Mouse (Mus musculus) lung, postnatal 0 days (tissue): ENCODE results near the gene Slc15a5. TPM values are rescaled to one million over a fixed set of nuclear protein-coding genes. Genes with fewer than 3 reads are reported as not detected.

ENCODE experiments used
- ATAC-seq: fragments of 200-750 bp; cut with Nextera tagmentation; 2 replicates; pipeline ENCODE4 v1.8.0; 2017; ENCODE audit warnings: moderate library complexity
- DNase-seq: peaks from one replicate; pipeline ENCODE4 v3.0.0-alpha.2; 2016; ENCODE audit warnings: low spot score
- H3K27ac ChIP-seq: fragments of 300-500 bp; sonication (generic); 2 replicates; pipeline ENCODE4 v1.5.1; 2014; ENCODE audit warnings: antibody characterized with exemption, mild to moderate bottlenecking, low read length, mixed read lengths
- H3K27me3 ChIP-seq: fragments of 300-500 bp; sonication (generic); replicated peaks from 2 replicates; pipeline ENCODE4 v1.6.1; 2014; ENCODE audit warnings: low read length, mixed read lengths; ENCODE audit not compliant: insufficient read depth
- H3K36me3 ChIP-seq: fragments of 300-500 bp; sonication (generic); 2 replicates; pipeline ENCODE4 v1.6.1; 2014; ENCODE audit warnings: low read length, mixed read lengths; ENCODE audit not compliant: insufficient read depth
- H3K4me1 ChIP-seq: fragments of 300-500 bp; sonication (generic); 2 replicates; pipeline ENCODE4 v1.6.1; 2014; ENCODE audit warnings: antibody characterized with exemption, low read depth, low read length, mixed read lengths; ENCODE audit not compliant: insufficient read depth
- H3K4me2 ChIP-seq: fragments of 300-500 bp; sonication (generic); replicated peaks from 2 replicates; pipeline ENCODE4 v1.6.1; 2014; ENCODE audit warnings: low read depth, mild to moderate bottlenecking, low read length, moderate library complexity, mixed read lengths
- H3K4me3 ChIP-seq: fragments of 300-500 bp; sonication (generic); 2 replicates; pipeline ENCODE4 v1.5.1; 2014; ENCODE audit warnings: low read depth, low read length
- H3K9ac ChIP-seq: fragments of 300-500 bp; sonication (generic); replicated peaks from 2 replicates; pipeline ENCODE4 v1.6.1; 2014; ENCODE audit warnings: low read depth, mild to moderate bottlenecking
- H3K9me3 ChIP-seq: fragments of 300-500 bp; sonication (generic); 2 replicates; pipeline ENCODE4 v1.6.1; 2016; ENCODE audit warnings: low read length, mixed read lengths
- CTCF ChIP-seq: IDR thresholded peaks from 2 replicates; pipeline ENCODE4 v1.5.1; 2016; ENCODE audit warnings: antibody characterized with exemption, mild to moderate bottlenecking
- EP300 ChIP-seq: IDR thresholded peaks from 2 replicates; pipeline ENCODE4 v1.6.1; 2016; ENCODE audit warnings: antibody characterized with exemption, mild to moderate bottlenecking, control low read depth
- WGBS: fragments of 180-500 bp; shearing (Covaris S2); extraction: QIAGEN DNeasy Blood & Tissue Kit; methylation state at CpG from one replicate; pipeline ENCODE4 v1.1.7; 2014; 5-methylcytosine and 5-hydroxymethylcytosine counted together
- polyA plus RNA-seq: library from polyadenylated mRNA; unstranded; fragments of >200 nt; fragmentation: Nextera tagmentation; extraction: Ambion mirVana; gene quantifications from 2 replicates; pipeline ENCODE4 v1.2.1, GENCODE M21; 2015

The Slc15a5 gene
- polyA plus RNA-seq, 1 experiment from 2014 or later, result not detected

- DNase-seq (no peak), ATAC-seq (no peak)
- H3K4me1 ChIP-seq, result no peaks in the 10 kb centered on the region
- TF ChIP-seq CTCF, result no peak
- TF ChIP-seq EP300, result no peak
- no peaks in the 10 kb centered on the region for H3K27me3 ChIP-seq
- no peak overlapping the region for H3K4me3 ChIP-seq
- no peak overlapping the region for H3K4me2 ChIP-seq
- H3K36me3 ChIP-seq, result no peaks in the 10 kb centered on the region
- H3K9ac ChIP-seq, result no peak overlapping the region
- WGBS, result 42% methylated on average over 4 of the region's 4 CpGs
- H3K27ac ChIP-seq, result no peak overlapping the region
- H3K9me3 ChIP-seq, result no peaks in the 10 kb centered on the region
These were observed 116.9 kb downstream of the Slc15a5 start for GRCm38 (mm10) chr6:137962836-137963235.

DNA sequence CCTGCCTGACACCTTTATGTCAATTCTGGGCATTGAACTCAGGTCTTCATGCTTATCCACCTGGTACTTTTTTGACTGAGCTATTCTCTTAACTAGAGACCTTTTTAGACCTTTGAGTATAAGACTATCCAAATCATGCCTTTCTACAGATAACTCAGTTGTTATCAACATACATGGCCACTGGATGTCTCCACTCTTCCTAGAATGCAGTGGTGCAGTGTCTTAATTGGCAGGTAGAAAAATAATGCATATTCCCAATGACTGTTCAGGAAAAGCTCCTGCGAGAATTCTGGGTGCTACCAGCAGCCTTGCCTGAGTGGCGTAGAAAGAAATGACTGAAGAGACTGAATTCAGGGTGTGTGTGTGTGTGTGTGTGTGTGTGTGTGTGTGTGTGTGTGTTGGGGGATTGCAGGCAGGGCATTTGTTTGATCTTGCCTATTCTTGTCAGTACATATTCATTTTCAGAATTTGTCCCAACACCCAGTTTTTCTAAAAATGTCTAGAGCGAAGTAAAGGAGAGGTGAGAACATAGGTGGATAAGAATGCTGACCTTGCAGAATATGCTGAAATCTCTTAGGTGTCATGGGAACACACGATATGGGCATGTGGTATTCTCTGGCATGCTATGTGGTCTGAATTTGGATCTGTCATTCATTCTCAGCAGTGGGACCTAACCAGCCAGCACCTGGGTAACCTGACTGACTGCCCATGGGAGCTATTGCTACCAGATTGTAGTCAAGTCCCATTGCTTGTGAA is 119.5 kb downstream of the Slc15a5 start:
- Histone ChIP-seq H3K27ac (no peak overlapping the region), H3K4me2 (no peak overlapping the region), H3K9ac (no peak overlapping the region), H3K36me3 (no peaks in the 10 kb centered on the region), H3K4me1 (no peaks in the 10 kb centered on the region), H3K27me3 (no peaks in the 10 kb centered on the region), H3K4me3 (no peak overlapping the region), H3K9me3 (no peaks in the 10 kb centered on the region)
- no peak for TF ChIP-seq EP300
- TF ChIP-seq CTCF, result 0 out of 2 replicates have a peak, but pooled peaks have one; percentile 12
- 82% methylated on average over 4 of the region's 4 CpGs for WGBS
- ATAC-seq (no peak), DNase-seq (no peak)

GRCm38 (mm10) chr6:137957630-137958029 is 122.1 kb downstream of the Slc15a5 start:
- Histone ChIP-seq H3K36me3 (no peaks in the 10 kb centered on the region), H3K27ac (no peak overlapping the region), H3K4me1 (no peaks in the 10 kb centered on the region), H3K9me3 (no peaks in the 10 kb centered on the region), H3K4me2 (no peak overlapping the region), H3K27me3 (no peaks in the 10 kb centered on the region), H3K4me3 (no peak overlapping the region), H3K9ac (no peak overlapping the region)
- WGBS, result 78% methylated on average over 6 of the region's 6 CpGs
- ATAC-seq, result no peak
- DNase-seq, result no peak
- TF ChIP-seq EP300 (no peak), CTCF (no peak)

DNA sequence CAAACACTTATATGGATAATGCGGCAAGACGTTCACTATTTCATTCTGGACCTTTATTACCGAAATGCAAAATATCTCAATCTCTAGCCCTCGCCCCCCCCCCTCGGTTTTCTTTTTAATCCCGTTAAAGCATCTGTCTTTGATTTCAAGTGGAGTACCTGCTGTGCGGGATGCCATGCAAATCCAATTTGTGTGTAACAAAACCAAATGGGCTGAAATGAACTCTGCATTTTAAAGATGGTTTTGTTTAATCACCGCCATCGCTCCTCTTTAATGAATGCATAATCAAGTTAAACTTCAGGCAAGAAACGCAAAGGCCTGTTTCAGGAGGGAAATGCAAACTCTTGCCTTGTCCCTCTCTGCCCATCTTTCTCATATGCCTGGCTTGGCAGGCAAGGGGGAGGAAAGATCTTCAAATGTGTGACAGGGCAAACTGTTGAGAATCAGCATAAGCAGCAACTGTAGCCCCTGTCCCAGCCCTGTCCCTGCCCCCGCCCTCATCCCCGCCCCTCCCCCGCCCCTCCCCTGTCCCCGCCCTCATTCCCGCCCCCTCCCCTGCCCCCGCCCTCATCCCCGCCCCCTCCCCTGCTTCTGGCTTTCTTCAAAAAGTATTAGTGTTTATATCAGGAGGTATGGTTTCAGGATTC is 122.8 kb downstream of the Slc15a5 start:
- TF ChIP-seq EP300 (no peak), CTCF (no peak)
- Histone ChIP-seq H3K4me2 (no peak overlapping the region), H3K27me3 (no peaks in the 10 kb centered on the region), H3K4me3 (no peak overlapping the region), H3K36me3 (no peaks in the 10 kb centered on the region), H3K9ac (no peak overlapping the region), H3K27ac (no peak overlapping the region), H3K4me1 (no peaks in the 10 kb centered on the region), H3K9me3 (no peaks in the 10 kb centered on the region)
- no peak for ATAC-seq
- 68% methylated on average over 10 of the region's 17 CpGs for whole genome bisulfite sequencing
- DNase-seq, result no peak

DNA sequence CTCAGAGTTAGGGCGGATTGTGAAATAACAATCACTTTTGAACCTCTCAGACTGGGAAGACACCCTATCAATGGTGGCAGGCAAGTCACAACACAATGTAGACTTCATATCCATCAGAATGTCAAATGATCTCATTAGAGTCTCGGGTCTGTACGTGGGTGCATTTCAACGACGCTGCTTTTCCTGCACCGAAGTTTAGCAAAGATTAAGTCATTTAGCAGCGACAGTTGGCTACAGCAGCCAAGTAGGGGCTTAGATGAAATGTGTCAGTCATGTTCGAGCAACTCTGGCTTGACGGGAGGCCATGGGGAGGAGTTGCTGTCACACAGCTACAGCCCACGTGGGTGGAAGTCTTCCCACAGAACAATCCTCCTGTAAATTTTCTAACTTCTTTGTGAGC is 133.2 kb downstream of the Slc15a5 start:
- Histone ChIP-seq H3K4me1 (no peaks in the 10 kb centered on the region), H3K4me3 (no peak overlapping the region), H3K27me3 (no peaks in the 10 kb centered on the region), H3K9ac (no peak overlapping the region), H3K4me2 (no peak overlapping the region), H3K27ac (no peak overlapping the region), H3K9me3 (no peaks in the 10 kb centered on the region), H3K36me3 (no peaks in the 10 kb centered on the region)
- WGBS, result 59% methylated on average over 10 of the region's 10 CpGs
- TF ChIP-seq EP300, result no peak
- no peak for TF ChIP-seq CTCF
- ATAC-seq (no peak), DNase-seq (no peak)

DNA sequence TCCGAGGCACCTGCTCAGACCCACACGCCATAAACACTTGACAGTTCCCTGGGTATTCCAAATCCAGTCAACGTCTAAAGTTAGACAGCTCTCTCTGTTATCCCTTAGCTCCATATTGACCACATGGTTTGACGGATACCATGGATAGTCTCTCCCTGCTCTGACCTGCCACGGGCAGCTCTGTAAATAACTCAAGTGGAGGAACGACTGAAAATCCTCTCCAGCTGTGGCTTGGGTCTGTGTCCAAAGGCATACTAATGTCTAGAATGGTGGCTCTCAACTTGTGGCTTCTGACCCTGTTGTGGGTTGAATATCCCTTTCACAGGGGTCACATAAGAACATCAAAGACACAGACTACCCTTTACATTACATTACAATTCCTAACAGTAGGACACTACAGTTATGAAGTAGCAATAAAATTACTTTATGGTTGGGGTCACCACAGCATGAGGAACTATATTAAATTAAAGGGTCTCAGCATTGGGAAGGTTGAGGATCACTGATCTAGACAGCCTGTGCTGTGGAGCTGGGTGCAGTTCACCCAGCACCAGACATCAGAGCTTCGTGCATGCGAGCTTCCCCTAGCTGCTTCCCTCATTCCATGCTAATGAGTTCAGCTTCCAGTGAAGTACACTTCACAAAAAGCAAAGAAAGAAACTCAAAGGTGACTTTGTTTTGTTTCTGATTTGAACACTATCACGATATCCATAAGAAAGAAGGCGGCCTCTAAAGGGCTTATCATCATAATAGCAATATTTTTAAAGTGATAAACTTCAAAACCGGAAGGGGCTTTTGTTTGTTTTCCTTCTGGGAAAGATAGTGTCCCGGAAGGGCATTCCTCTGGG is 139.1 kb downstream of the Slc15a5 start:
- Histone ChIP-seq H3K27me3 (no peaks in the 10 kb centered on the region), H3K9ac (no peak overlapping the region), H3K9me3 (no peaks in the 10 kb centered on the region), H3K36me3 (no peaks in the 10 kb centered on the region), H3K4me2 (no peak overlapping the region; the same call in 1 of the 2 replicates), H3K4me1 (peaks cover 6% of the 10 kb centered on the region; the same call in 1 of the 2 replicates), H3K4me3 (no peak overlapping the region), H3K27ac (no peak overlapping the region)
- 31% methylated on average over 12 of the region's 12 CpGs for WGBS
- TF ChIP-seq CTCF, result no peak
- TF ChIP-seq EP300, result no peak
- ATAC-seq (peak; percentile 43), DNase-seq (peak; percentile 71)
